Mouse (Mus musculus) CH12.LX (cell line): ENCODE results near the gene P2ry14. TPM values are rescaled to one million over a fixed set of nuclear protein-coding genes. Genes with fewer than 3 reads are reported as not detected.

Source experiments
- DNase-seq: peaks from one replicate; pipeline ENCODE4 v3.0.0-alpha.2; 2013; ENCODE audit errors: extremely low read depth
- H3K27ac ChIP-seq: 2 replicates; pipeline ENCODE4 v1.5.1; 2012; ENCODE audit warnings: low read depth, mild to moderate bottlenecking, control low read depth, moderate library complexity; ENCODE audit not compliant: insufficient read depth
- H3K27me3 ChIP-seq: replicated peaks from 2 replicates; pipeline ENCODE3; 2012; ENCODE audit warnings: inconsistent platforms
- H3K36me3 ChIP-seq, 2 experiments: replicated peaks in 1 of 2; 2 replicates each; pipeline versions ENCODE3 to v1.6.1; 2012; ENCODE audit warnings: inconsistent platforms in 1 of 2, low read length in 1 of 2, mild to moderate bottlenecking in 1 of 2, mixed read lengths in 1 of 2, moderate library complexity in 1 of 2; ENCODE audit not compliant: control insufficient read depth in 1 of 2, insufficient read depth in 1 of 2
- H3K4me1 ChIP-seq, 2 experiments: 2 replicates each; pipeline ENCODE4 v1.6.1; 2012; ENCODE audit warnings: inconsistent platforms in 1 of 2, moderate library complexity in 1 of 2; ENCODE audit not compliant: insufficient read depth in 2 of 2, control insufficient read depth in 1 of 2
- H3K4me2 ChIP-seq: 2 replicates; pipeline ENCODE4 v1.6.1; 2012; ENCODE audit warnings: low read depth, mild to moderate bottlenecking, control low read depth; ENCODE audit not compliant: poor library complexity, insufficient read depth, severe bottlenecking
- H3K4me3 ChIP-seq, 3 experiments: fragments of 150-350 bp in 1 of 3; sonication (generic) in 1 of 3; replicated peaks in 1 of 3; 2 replicates each; pipeline versions ENCODE3 to v1.5.1; 2011 to 2012; ENCODE audit warnings: low read depth in 2 of 3, low read length in 2 of 3, mild to moderate bottlenecking in 2 of 3, moderate library complexity in 2 of 3, control low read depth in 1 of 3, improper control_type of control experiment in 1 of 3, inconsistent platforms in 1 of 3, mixed read lengths in 1 of 3; ENCODE audit not compliant: poor library complexity in 1 of 3
- H3K79me2 ChIP-seq: replicated peaks from 2 replicates; pipeline ENCODE4 v1.6.1; 2012; ENCODE audit warnings: mild to moderate bottlenecking, moderate library complexity; ENCODE audit not compliant: control insufficient read depth, poor library complexity, insufficient read depth, severe bottlenecking; ENCODE audit errors: extremely low read depth
- H3K9ac ChIP-seq: 2 replicates; pipeline ENCODE4 v1.6.1; 2012; ENCODE audit warnings: low read depth, mild to moderate bottlenecking, control low read depth, moderate library complexity; ENCODE audit not compliant: insufficient read depth
- H3K9me3 ChIP-seq: replicated peaks from 2 replicates; pipeline ENCODE3; 2012; ENCODE audit warnings: low read length, inconsistent platforms, mixed read lengths
- BHLHE40 ChIP-seq: IDR thresholded peaks from 2 replicates; pipeline ENCODE4 v1.6.1; 2011; ENCODE audit warnings: mild to moderate bottlenecking, low read depth, low read length, improper control_type of control experiment
- CHD1 ChIP-seq: IDR thresholded peaks from 2 replicates; pipeline ENCODE4 v1.6.1; 2012; ENCODE audit warnings: low read depth, low read length, improper control_type of control experiment, inconsistent platforms
- CTCF ChIP-seq, 2 experiments: IDR thresholded peaks in 1 of 2; conservative IDR thresholded peaks in 1 of 2; 2 replicates each; pipeline ENCODE4 v1.5.1; 2011 to 2012; ENCODE audit warnings: low read depth in 2 of 2, low read length in 2 of 2, improper control_type of control experiment in 1 of 2, inconsistent platforms in 1 of 2, mild to moderate bottlenecking in 1 of 2, moderate library complexity in 1 of 2
- E2F4 ChIP-seq: IDR thresholded peaks from 2 replicates; pipeline ENCODE4 v1.6.1; 2011; ENCODE audit warnings: low read depth, low read length, improper control_type of control experiment; ENCODE audit not compliant: insufficient replicate concordance
- ELF1 ChIP-seq: IDR thresholded peaks from 2 replicates; pipeline ENCODE4 v1.6.1; 2014; ENCODE audit warnings: low read depth, mild to moderate bottlenecking, inconsistent platforms, low read length, improper control_type of control experiment
- HCFC1 ChIP-seq: IDR thresholded peaks from 2 replicates; pipeline ENCODE4 v1.6.1; 2012; ENCODE audit warnings: low read depth, mild to moderate bottlenecking, inconsistent platforms, low read length, improper control_type of control experiment
- IRF4 ChIP-seq: IDR thresholded peaks from 2 replicates; pipeline ENCODE4 v1.6.1; 2014; ENCODE audit warnings: low read depth, mild to moderate bottlenecking, inconsistent platforms, low read length, improper control_type of control experiment
- JUN ChIP-seq: IDR thresholded peaks from 2 replicates; pipeline ENCODE4 v1.6.1; 2011; ENCODE audit warnings: low read depth, mild to moderate bottlenecking, low read length, improper control_type of control experiment, moderate library complexity; ENCODE audit not compliant: insufficient read depth
- JUND ChIP-seq: conservative IDR thresholded peaks from 2 replicates; pipeline ENCODE4 v1.6.1; 2011; ENCODE audit warnings: low read depth, low read length, improper control_type of control experiment
- MAX ChIP-seq: IDR thresholded peaks from 2 replicates; pipeline ENCODE4 v1.6.1; 2011; ENCODE audit warnings: low read length, improper control_type of control experiment
- MAZ ChIP-seq: IDR thresholded peaks from 2 replicates; pipeline ENCODE4 v1.6.1; 2012; ENCODE audit warnings: low read depth, mild to moderate bottlenecking, inconsistent platforms, low read length, improper control_type of control experiment, moderate library complexity
- MEF2A ChIP-seq: IDR thresholded peaks from 2 replicates; pipeline ENCODE4 v1.6.1; 2014; ENCODE audit warnings: low read depth, mild to moderate bottlenecking, inconsistent platforms, low read length, improper control_type of control experiment, borderline replicate concordance
- MXI1 ChIP-seq: IDR thresholded peaks from 2 replicates; pipeline ENCODE4 v1.6.1; 2011; ENCODE audit warnings: mild to moderate bottlenecking, low read depth, low read length, improper control_type of control experiment
- MYC ChIP-seq: IDR thresholded peaks from 2 replicates; pipeline ENCODE4 v1.6.1; 2011; ENCODE audit warnings: low read depth, mild to moderate bottlenecking, improper control_type of control experiment, low read length
- NELFE ChIP-seq: IDR thresholded peaks from 2 replicates; pipeline ENCODE4 v1.6.1; 2011; ENCODE audit warnings: low read depth, low read length, improper control_type of control experiment
- NRF1 ChIP-seq: IDR thresholded peaks from 2 replicates; pipeline ENCODE4 v1.6.1; 2014; ENCODE audit warnings: low read depth, mild to moderate bottlenecking, inconsistent platforms, low read length, improper control_type of control experiment, moderate library complexity
- POLR2A ChIP-seq: IDR thresholded peaks from 2 replicates; pipeline ENCODE4 v1.6.1; 2011; ENCODE audit warnings: low read depth, mild to moderate bottlenecking, improper control_type of control experiment, low read length
- RAD21 ChIP-seq: IDR thresholded peaks from 2 replicates; pipeline ENCODE4 v1.6.1; 2011; ENCODE audit warnings: low read depth, mild to moderate bottlenecking, low read length, improper control_type of control experiment, moderate library complexity
- SIN3A ChIP-seq: IDR thresholded peaks from 2 replicates; pipeline ENCODE4 v1.6.1; 2012; ENCODE audit warnings: low read length, improper control_type of control experiment, inconsistent platforms
- SMC3 ChIP-seq: IDR thresholded peaks from 2 replicates; pipeline ENCODE4 v1.6.1; 2011; ENCODE audit warnings: low read depth, low read length, improper control_type of control experiment
- TBP ChIP-seq: conservative IDR thresholded peaks from 2 replicates; pipeline ENCODE4 v1.6.1; 2011; ENCODE audit warnings: low read depth, low read length, improper control_type of control experiment
- TCF12 ChIP-seq: IDR thresholded peaks from 2 replicates; pipeline ENCODE4 v1.6.1; 2014; ENCODE audit warnings: low read depth, mild to moderate bottlenecking, inconsistent platforms, low read length, improper control_type of control experiment
- UBTF ChIP-seq: IDR thresholded peaks from 2 replicates; pipeline ENCODE4 v1.6.1; 2012; ENCODE audit warnings: low read depth, mild to moderate bottlenecking, inconsistent platforms, low read length, improper control_type of control experiment, moderate library complexity
- USF1 ChIP-seq: IDR thresholded peaks from 2 replicates; pipeline ENCODE4 v1.6.1; 2014; ENCODE audit warnings: low read depth, mild to moderate bottlenecking, inconsistent platforms, low read length, improper control_type of control experiment
- USF2 ChIP-seq: conservative IDR thresholded peaks from 2 replicates; pipeline ENCODE4 v1.6.1; 2011; ENCODE audit warnings: low read depth, low read length, improper control_type of control experiment
- ZC3H11A ChIP-seq: IDR thresholded peaks from 2 replicates; pipeline ENCODE4 v1.6.1; 2012; ENCODE audit warnings: low read depth, mild to moderate bottlenecking, inconsistent platforms, low read length, improper control_type of control experiment
- ZMIZ1 ChIP-seq: IDR thresholded peaks from 2 replicates; pipeline ENCODE4 v1.6.1; 2012; ENCODE audit warnings: low read depth, mild to moderate bottlenecking, inconsistent platforms, low read length, improper control_type of control experiment
- dilution Hi-C: fragments of 300-500 bp; cut with MboI; formaldehyde crosslinking; loops from 2 replicates; pipeline ENCODE4 v1.14.3; 2020; ENCODE audit warnings: low sequenced_read_pairs; ENCODE audit not compliant: extremely low pct_unique_long_range_greater_than_20kb, extremely low pct_ligation_motif_present
- in situ Hi-C: fragments of 300-500 bp; cut with MboI; formaldehyde crosslinking; loops from 3 replicates; pipeline ENCODE4 v1.14.3; 2019; ENCODE audit warnings: low sequenced_read_pairs, low pct_ligation_motif_present, low pct_unique_long_range_greater_than_20kb, mixed read lengths
- polyA plus RNA-seq: library from polyadenylated mRNA; unstranded; fragments of >175 nt; gene quantifications from 2 replicates; pipeline ENCODE4 v1.2.1, GENCODE M21; 2012; ENCODE audit warnings: low read depth; ENCODE audit not compliant: insufficient read length
- total RNA-seq, 2 experiments: library from RNA; depleted of rRNA; stranded (reverse); fragments of 300-350 nt in 1 of 2; fragments of >200 nt in 1 of 2; gene quantifications; 2 replicates each; pipeline ENCODE4 v1.2.3; 2012 to 2014

Gene P2ry14
- total and polyA plus RNA-seq, 3 experiments, result 0.20 to 0.34 (median 0.24) TPM

DNA sequence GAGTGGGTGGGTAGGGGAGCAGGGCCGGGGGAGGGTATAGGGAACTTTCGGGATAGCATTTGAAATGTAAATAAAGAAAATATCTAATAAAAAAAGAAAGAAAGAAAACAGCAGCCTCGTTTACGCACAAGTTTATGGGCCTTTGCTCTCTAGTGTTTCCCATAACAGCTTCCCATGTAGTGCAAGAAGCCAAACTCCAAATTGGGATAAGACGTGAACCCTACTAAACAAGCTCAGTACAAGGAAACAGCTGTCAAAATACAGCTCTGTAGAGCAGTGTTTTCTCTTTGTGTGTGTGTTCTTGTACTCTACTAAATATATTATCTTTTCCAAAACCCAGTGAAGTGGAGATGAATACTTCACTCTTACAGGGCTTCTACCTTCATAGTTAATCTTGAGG, 8.2 kb downstream of the P2ry14 start:
- Histone ChIP-seq H3K9ac (no peak overlapping the region), H3K4me1 (peaks cover 4 to 20% of the 10 kb centered on the region in 2 experiments; a peak in 3 of 4 replicates), H3K4me3 (no peak overlapping the region), H3K27me3 (no peaks in the 10 kb centered on the region), H3K4me2 (no peak overlapping the region), H3K36me3 (no peaks in the 10 kb centered on the region), H3K27ac (no peak overlapping the region), H3K79me2 (no peaks in the 10 kb centered on the region), H3K9me3 (no peaks in the 10 kb centered on the region)
- DNase-seq, result no peak
- in situ Hi-C loops (no loop called here), dilution Hi-C loops (no loop called here)
- TF ChIP-seq MAZ (no peak), NELFE (no peak), MXI1 (no peak), POLR2A (no peak), JUND (no peak), UBTF (no peak), NRF1 (no peak), BHLHE40 (no peak), ZC3H11A (no peak), ELF1 (no peak), JUN (no peak), MAX (no peak), CHD1 (no peak), IRF4 (no peak), E2F4 (no peak), SMC3 (no peak), SIN3A (no peak)

DNA sequence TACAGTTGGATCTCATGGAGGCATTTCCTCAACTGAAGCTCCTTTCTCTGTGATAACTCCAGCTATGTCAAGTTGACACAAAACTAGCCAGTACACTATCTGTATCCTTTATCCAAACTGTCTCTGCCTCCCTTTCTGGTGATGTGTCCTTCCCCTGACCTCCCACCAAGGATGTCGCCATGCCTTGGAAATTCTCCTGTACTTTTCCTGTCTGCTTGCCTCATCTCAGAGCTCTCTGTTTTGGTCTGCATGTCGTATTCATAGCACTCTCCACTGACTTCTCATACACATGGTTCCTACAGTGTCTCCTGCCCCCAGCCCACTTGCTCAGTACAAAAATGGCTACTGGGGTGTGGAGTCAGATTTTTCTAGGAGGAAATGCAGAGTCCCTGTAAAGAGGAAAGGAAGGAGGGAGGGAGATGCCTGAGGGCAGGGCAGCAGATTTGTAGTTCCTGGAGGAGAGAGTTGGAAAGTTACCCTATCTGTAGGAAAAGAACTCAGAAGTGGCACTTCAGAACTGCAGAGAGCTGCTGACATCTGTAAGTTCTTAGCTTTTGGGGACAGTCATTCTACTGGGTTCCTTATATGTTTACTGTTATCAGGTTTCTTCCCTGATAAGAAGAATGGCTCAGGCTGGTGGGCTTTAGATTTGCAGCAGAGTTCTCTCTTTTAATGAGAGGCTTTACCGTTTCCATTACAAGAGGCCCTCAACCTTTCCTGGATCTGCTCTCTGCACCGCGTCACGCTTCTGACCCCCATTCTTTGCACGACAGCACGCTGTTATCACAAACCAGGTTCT, 11.7 kb downstream of the P2ry14 start:
- H3K27ac ChIP-seq, result no peak overlapping the region
- dilution Hi-C loops (no loop called here), in situ Hi-C loops (no loop called here)
- no peak overlapping the region for H3K4me3 ChIP-seq
- H3K9ac ChIP-seq, result no peak overlapping the region
- H3K36me3 ChIP-seq, result no peaks in the 10 kb centered on the region
- no peaks in the 10 kb centered on the region for H3K79me2 ChIP-seq
- H3K9me3 ChIP-seq, result no peaks in the 10 kb centered on the region
- no peak for TF ChIP-seq MYC
- no peak for TF ChIP-seq TCF12
- TF ChIP-seq USF1, result no peak
- TF ChIP-seq TBP, result no peak
- no peak for TF ChIP-seq MXI1
- TF ChIP-seq MEF2A, result no peak
- TF ChIP-seq RAD21, result no peak
- TF ChIP-seq MAX, result no peak
- TF ChIP-seq E2F4, result no peak
- no peak for TF ChIP-seq ZMIZ1
- TF ChIP-seq UBTF, result no peak
- TF ChIP-seq HCFC1, result no peak
- no peak for TF ChIP-seq NRF1
- no peak for TF ChIP-seq CHD1
- TF ChIP-seq USF2, result no peak
- no peak for TF ChIP-seq ZC3H11A
- TF ChIP-seq SMC3, result no peak
- TF ChIP-seq IRF4, result no peak
- no peak for TF ChIP-seq CTCF (conservative IDR thresholded peaks at IDR 0.05 in 1 of 2, IDR thresholded peaks at IDR 0.05 in 1 of 2; ENCODE audit: low read depth in 2 of 2, low read length in 2 of 2)
- no peaks in the 10 kb centered on the region for H3K27me3 ChIP-seq
- DNase-seq, result no peak
- H3K4me1 ChIP-seq, result peaks cover 0 to 3% of the 10 kb centered on the region in 2 experiments; a peak in 1 of 4 replicates
- H3K4me2 ChIP-seq, result no peak overlapping the region
